Mouse (Mus musculus) ES-Bruce4 (cell line): ENCODE data around the gene Paics.

Source experiments
- CTCF ChIP-seq: IDR thresholded peaks from one replicate; pipeline ENCODE4 v1.8.1; 2011; ENCODE audit warnings: low read depth, low read length
- POLR2A ChIP-seq: IDR thresholded peaks from one replicate; pipeline ENCODE4 v1.8.1; 2011; ENCODE audit warnings: low read length; ENCODE audit not compliant: insufficient read depth

DNA sequence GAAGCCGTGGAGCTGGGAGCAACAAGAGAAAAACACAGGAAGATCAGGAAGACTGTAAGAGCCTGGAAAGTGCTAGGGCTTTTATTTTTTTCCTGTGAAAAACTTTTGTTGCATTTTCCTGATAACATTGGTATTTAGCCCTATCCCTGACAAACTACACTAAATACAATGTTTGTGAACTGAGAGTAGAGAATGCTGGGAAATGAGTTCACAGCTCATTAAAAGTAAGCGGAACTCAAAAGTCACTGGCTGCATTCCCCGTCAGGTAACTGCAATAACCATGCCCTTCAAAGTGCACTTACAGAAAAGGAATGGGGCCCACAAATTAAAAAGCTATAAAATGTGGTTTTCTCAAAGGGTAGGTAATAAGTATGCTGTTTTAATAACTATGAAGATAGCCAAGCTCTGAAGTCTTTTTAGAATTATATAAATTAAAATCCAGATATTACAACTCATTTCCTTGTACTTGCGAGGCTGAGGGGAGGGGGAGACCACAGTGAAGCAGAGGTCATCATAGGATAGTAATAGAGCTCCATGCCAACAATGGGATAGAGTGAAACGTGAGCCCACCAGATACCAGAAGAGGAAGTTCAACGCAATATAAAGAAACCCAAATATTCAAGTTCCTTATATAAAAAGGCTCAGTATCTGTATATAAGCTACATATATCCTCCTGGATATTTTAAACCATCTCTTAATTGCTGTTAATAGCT, 6.0 kb upstream of the Paics start:
- TF ChIP-seq POLR2A (no peak), CTCF (no peak)
